Mouse (Mus musculus) CH12F3 (cell line): ENCODE results near the gene Mcm10.

Experiments used
- in situ Hi-C: fragments of 300-500 bp; cut with MboI; formaldehyde crosslinking; loops from 2 replicates; pipeline ENCODE4 v1.14.3; 2020; ENCODE audit warnings: low sequenced_read_pairs

Mcm10 gene

GRCm38 (mm10) chr2:5033546-5034420 lies 21.2 kb upstream of the Mcm10 start:
- in situ Hi-C loops, result no loop called here

- in situ Hi-C loops, result no loop called here
Observed at GRCm38 (mm10) chr2:5032665-5033064, 20.1 kb upstream of the Mcm10 start.

- in situ Hi-C loops, result no loop called here
Observed at GRCm38 (mm10) chr2:5031215-5031614, 18.6 kb upstream of the Mcm10 start.

- in situ Hi-C loops, result no loop called here
Observed at GRCm38 (mm10) chr2:5029808-5030207, 17.2 kb upstream of the Mcm10 start.

GRCm38 (mm10) chr2:5028047-5028446 lies 15.5 kb upstream of the Mcm10 start:
- in situ Hi-C loops, result no loop called here

GRCm38 (mm10) chr2:5027057-5027456 lies 14.5 kb upstream of the Mcm10 start:
- in situ Hi-C loops, result no loop called here

GRCm38 (mm10) chr2:5025162-5025733 lies 12.7 kb upstream of the Mcm10 start:
- in situ Hi-C loops, result no loop called here

GRCm38 (mm10) chr2:5023699-5024399 lies 11.3 kb upstream of the Mcm10 start:
- in situ Hi-C loops, result no loop called here

GRCm38 (mm10) chr2:5023275-5023674 lies 10.7 kb upstream of the Mcm10 start:
- in situ Hi-C loops, result no loop called here

- in situ Hi-C loops, result no loop called here
Observed at GRCm38 (mm10) chr2:5019708-5020107, 7.1 kb upstream of the Mcm10 start.

- in situ Hi-C loops, result no loop called here
Observed at GRCm38 (mm10) chr2:5016922-5017321, 4.3 kb upstream of the Mcm10 start.

GRCm38 (mm10) chr2:5015527-5015926 lies 2.9 kb upstream of the Mcm10 start:
- in situ Hi-C loops, result no loop called here

GRCm38 (mm10) chr2:5014616-5015015 lies 2.0 kb upstream of the Mcm10 start:
- in situ Hi-C loops, result no loop called here

- in situ Hi-C loops, result no loop called here
Observed at GRCm38 (mm10) chr2:5011898-5012490, 597 bp downstream of the Mcm10 start.

GRCm38 (mm10) chr2:5007107-5007506 lies 5.5 kb downstream of the Mcm10 start:
- in situ Hi-C loops, result no loop called here

- in situ Hi-C loops, result no loop called here
Observed at GRCm38 (mm10) chr2:5001266-5001665, 11.3 kb downstream of the Mcm10 start.

GRCm38 (mm10) chr2:4998905-4999304 lies 13.7 kb downstream of the Mcm10 start:
- in situ Hi-C loops, result loop anchor here (10.0 kb wide), 1 partner anchor 84 kb away; the partner anchor contains the start of gene Phyh

- in situ Hi-C loops, result loop anchor here (10.0 kb wide), 1 partner anchor 82 kb away; the partner anchor contains the start of gene Phyh
Observed at GRCm38 (mm10) chr2:4996421-4996824, 16.2 kb downstream of the Mcm10 start.

GRCm38 (mm10) chr2:4995646-4996045 lies 16.9 kb downstream of the Mcm10 start:
- in situ Hi-C loops, result loop anchor here (10.0 kb wide), 1 partner anchor 81 kb away; the partner anchor contains the start of gene Phyh

- in situ Hi-C loops, result loop anchor here (10.0 kb wide), 1 partner anchor 80 kb away; the partner anchor contains the start of gene Phyh
Observed at GRCm38 (mm10) chr2:4994436-4994835, 18.2 kb downstream of the Mcm10 start.

- in situ Hi-C loops, result loop anchor here (10.0 kb wide), 1 partner anchor 79 kb away; the partner anchor contains the start of gene Phyh
Observed at GRCm38 (mm10) chr2:4993584-4993983, 19.0 kb downstream of the Mcm10 start.
